Mouse (Mus musculus) heart, postnatal 0 days (tissue): ENCODE results near the gene Fam49a.

Experiments used
- CTCF ChIP-seq: IDR thresholded peaks from 2 replicates; pipeline ENCODE4 v1.5.1; 2016; ENCODE audit warnings: antibody characterized with exemption, control low read depth, low read depth
- EP300 ChIP-seq: IDR thresholded peaks from 2 replicates; pipeline ENCODE4 v1.6.1; 2016; ENCODE audit warnings: antibody characterized with exemption, low read depth

GRCm38 (mm10) chr12:12401504-12401903 is 139.6 kb downstream of the Fam49a start:
- no peak for TF ChIP-seq CTCF
- TF ChIP-seq EP300, result no peak
